Mouse (Mus musculus) testis, postnatal 14 days (tissue): ENCODE data around the gene Mrps33.

ENCODE experiments used
- DNase-seq: peaks from one replicate; pipeline ENCODE4 v3.0.0; 2021; ENCODE audit warnings: low spot score

Gene Mrps33

GRCm38 (mm10) chr6:39780857-39781666 is 29.7 kb downstream of the Mrps33 start:
- no peak for DNase-seq

- DNase-seq: no peak
Observed at GRCm38 (mm10) chr6:39778506-39778905, 32.3 kb downstream of the Mrps33 start.

- no peak for DNase-seq
Observed at GRCm38 (mm10) chr6:39776275-39776674, 34.5 kb downstream of the Mrps33 start.

- no peak for DNase-seq
Observed at GRCm38 (mm10) chr6:39775029-39775428, 35.8 kb downstream of the Mrps33 start.

- DNase-seq: no peak
Observed at GRCm38 (mm10) chr6:39757229-39757628, 53.6 kb downstream of the Mrps33 start.
